Mouse (Mus musculus) embryo, embryonic 11 days (tissue): Measurements from ENCODE around the gene Zfp90.
A peak's percentile ranks its signal among the peaks of the same experiment; 100 is the strongest.
"Not testable (repeated sequence)": the region's sequence is repeated elsewhere in the genome, so short reads cannot be mapped to it uniquely, and the experiment has no call there.

ENCODE experiments used
- DNase-seq: peaks from one replicate; pipeline ENCODE4 v3.0.0-alpha.2; 2015

Zfp90 gene

DNA sequence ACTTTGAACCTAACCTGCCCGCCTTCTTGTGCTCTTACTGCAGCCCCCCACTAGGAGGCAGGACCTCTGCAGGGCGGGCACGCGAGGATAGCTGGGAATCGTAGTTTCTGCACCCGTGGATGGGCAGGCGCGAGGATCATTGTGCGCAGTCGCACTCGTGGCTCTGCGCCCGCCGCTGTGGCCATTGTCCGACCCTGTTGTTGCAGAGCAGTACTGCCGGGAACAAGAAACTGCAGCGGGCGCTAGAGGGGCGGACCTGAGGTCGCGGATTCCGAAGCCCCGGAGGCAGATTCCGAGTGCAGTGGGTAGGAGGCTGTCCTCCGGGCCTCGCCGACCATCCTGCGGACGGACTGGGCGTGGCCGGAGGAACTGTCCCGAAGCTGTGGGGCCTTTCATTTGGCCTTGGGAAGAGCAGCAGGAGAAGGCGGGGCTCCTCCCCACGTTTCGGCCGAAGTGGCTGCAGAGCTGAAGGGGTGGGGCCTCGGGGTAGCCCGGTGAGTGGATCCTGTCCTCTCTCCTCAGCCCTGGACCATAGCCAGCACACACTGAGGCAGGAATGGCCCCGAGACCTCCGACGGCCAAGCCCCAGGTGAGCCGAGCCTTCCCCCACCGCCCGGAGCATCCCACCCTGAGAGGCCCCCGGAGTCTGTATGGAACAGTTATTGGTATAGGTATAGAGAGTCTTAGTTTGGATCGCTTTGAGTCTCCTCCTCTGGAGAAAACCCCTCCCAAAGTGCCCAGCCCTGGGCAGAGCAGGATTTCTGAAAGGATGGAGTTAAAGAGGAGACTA lies at the start of gene Zfp90:
Gene Zfp90 (plus strand): TSS at position 146 of the 790 bp plus-strand sequence.
- DNase-seq: peak; percentile 96

DNA sequence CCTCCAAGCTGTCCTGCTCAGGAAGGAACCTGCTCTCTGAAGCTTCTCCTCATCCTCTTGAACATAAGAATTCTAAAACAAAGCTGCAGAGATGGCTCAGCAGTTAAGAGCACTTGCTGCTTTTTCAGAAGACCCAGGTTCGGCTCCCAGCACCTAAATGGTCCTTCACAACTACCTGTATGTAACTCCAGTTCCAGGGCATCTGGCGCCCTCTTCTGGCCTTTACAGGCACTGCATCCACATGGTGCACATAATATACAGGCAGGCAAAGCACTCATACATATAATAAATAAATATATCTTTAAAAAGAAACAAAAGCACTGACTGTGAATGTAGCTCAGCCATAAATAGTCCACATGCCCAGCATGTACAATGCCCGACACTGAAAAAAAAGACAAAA lies 46.6 kb upstream of the Zfp90 start:
- no peak for DNase-seq

DNA sequence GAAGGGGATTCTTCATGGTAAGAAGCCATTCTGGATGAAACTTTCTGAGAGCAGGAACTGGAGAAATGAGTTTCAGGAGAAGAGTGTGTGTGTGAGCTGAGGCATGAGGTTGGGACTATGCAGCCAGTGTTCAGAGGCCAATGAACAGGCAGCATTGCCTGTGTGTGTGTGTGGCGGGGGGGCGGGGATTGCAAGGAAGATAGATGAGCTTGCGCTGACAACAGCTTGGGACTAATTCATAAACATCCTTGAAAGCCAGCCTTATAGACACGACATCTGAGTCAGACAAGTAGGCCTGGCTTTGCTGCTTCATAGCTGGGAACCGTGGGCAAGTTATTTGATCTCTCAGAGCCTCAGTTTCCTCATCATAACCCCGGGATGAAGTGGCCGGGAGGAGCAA lies 46.1 kb upstream of the Zfp90 start:
- no peak for DNase-seq

DNA sequence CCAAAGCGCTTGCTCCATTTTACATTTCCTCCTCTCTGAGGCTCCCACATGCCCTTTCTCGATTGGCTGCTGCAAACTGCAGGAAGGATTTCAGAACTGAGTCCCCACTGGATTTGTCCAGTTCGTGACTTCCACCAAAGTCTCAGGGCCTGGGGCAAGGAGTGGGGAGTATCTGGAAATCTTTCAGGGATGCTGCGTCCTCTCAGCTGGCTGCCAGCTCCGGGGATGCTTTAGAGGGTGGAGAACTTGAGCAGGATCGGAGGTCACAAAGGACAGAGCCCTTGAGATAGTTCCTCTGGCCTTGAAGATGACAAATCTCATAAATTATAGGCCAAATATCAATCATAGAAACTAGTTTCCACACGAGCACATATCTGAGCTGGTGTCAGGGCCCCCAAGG lies 39.2 kb upstream of the Zfp90 start:
- no peak for DNase-seq

DNA sequence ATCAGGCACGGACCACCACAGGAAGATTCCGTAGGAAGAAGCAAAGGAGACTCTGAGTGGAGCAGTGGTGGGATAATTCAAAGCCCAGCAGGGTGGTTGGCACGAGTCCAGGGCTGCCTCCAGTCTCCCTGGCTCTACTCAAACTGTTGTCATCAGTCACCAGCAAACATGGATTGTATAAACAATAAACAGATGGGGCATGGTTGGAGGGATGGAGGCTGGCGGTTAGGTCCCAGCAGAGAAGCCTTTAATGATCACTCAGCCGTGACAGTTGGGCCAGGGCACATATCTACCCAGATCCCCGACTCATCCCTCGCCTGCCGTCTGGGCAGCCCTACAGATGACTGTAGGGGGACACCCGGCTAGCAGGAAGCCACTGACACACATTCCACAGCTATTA lies 38.3 kb upstream of the Zfp90 start:
- no peak for DNase-seq

DNA sequence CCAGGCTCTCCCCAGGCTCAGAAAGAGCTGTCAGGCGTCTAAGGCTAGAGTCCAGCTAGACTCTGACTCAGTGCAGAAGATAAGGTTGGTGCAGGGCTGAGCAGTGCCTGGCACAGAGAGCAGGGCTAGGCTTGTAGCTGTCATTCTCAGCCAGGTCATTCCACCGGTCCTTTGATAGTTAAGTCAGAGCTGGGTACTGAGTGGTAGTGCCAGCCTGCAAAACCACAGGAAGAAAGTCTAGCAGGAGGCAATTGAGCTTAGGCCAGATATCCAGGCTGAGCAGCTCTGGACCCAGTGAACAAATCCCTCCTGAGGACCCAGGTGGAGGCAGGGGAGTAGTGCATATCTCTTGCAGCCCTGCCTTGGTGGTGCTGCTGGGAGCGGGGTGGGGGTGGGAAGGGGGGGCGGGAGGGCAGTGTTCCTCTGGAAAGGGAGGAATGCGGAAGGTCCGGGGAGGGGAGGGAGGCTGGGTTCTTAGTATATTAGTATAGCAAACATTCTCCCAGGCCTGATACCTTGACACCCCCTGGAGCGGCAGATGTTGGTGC lies 36.6 kb upstream of the Zfp90 start:
- DNase-seq: no peak

DNA sequence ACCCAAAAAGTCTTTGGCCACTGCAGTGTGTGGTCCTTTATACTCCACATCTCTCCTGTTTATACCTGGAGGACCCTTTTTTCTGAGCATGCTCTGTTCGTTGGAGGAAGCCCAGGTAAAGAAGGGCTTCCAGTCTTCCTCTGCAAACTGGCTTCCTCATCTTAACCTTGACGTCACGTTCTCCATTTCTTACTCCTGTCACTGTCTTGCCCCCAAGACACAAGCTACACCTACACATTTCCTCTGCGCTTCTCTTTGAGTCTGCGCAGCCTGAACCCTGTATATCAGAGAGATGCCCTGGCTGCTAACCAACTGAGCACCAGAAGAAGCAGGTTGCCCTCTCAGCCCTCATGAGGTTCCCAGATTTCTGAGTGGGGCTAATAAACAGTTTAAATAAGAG lies 35.8 kb upstream of the Zfp90 start:
- DNase-seq: no peak

DNA sequence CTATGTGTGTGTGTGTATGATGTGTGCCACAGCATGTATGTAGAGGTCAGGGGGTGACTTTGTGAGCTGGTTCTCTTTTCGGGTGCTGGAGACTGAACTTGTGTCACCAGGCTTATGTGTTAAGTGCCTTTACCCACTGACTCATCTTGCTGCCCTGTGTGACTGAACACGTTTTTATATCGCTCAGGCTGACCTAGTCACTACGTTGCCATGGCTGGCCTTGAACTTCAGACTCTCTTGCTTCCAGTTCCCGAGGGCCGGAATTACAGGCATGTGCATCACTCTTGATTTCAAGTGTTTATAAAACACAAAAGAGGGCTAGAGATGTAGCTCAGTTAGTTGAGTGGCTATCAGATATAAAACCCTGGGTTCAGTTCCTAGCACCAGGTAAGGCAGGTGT lies 34.1 kb upstream of the Zfp90 start:
- no peak for DNase-seq

DNA sequence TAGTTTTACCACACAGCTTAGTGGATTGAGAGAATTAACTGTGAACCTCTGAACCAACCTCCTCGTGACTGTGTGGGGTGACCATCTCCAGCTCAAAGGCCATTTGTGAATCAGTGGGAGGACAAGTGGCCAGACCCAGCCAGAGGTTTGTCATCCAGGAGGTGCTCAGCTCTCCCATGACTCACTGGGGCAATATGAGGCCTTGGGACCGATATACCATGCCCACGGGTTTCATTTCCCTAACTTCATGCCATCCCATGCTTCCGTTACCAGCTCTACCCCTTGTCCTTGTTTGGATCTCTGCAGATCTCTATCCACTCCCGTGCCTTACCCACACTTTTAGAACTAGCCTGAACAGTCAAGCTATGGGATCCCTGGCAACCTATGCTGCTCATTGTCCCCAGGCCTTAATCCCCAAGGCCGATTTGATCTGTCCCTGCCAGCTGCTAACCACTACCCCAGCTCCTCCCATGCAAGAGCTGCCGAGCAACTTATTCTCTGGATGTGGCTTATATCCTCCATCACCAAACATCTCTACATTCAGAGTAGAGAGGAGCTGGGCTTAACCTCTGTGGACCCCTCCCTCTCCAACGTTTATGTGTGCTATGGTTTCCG lies 27.2 kb upstream of the Zfp90 start:
- no peak for DNase-seq

DNA sequence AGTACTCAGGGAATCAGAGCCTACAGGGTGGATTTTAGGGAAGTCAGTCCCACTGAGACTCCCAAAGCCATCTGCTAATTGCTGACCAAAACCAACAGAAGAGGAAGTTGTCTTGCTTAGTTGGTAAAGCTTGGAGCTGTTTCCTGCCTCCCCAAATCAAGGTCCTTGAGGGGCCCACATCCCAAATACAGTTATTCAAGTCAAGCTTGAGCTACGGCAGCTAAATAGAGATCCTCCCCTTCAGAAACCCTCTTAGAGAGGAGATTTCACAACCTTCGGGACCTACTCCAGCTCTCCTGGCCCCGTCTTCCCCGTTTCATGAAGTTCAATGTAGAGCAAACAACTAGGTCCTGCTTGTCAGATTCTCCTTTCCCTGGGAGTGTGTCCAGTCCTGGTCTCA lies 20.6 kb upstream of the Zfp90 start:
- DNase-seq: no peak

DNA sequence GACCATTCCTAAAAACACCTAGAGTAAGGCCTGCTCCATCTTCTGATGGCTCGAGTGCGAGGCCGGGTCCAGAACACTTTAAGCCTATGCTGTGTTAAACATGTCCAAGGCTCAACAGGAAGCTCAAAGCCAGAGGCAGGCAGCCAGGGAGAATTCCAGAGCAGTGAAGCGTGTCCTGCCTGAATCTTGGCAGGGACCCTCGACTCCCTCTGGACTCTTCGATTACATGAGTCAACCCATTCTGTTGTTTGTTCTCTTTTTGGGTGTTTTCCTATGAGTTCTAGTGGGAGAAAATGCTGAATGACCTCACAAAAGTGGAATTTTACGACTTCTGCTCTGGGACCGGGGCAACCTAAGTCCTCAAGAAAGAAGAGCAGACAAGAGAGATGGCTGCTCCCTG lies 15.4 kb upstream of the Zfp90 start:
- no peak for DNase-seq

DNA sequence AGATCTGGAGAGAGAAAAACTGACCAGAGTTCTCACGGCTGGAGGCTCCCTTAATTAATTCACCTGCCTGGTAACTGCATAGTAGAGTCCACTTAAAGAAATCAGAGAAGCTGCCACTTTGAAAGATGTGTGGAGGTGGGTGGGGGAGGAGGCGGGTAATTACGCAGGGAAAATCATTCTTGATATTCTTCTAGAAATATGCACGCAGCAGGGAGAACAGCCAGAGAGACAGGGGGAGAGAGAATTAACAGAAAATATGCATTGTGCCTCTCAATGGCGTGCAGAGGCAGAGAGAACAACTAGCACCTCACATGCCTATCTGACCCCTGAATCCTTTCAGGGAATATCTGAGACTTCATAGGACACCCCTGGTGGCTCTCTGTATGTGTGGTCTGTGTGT lies 14.9 kb upstream of the Zfp90 start:
- no peak for DNase-seq

DNA sequence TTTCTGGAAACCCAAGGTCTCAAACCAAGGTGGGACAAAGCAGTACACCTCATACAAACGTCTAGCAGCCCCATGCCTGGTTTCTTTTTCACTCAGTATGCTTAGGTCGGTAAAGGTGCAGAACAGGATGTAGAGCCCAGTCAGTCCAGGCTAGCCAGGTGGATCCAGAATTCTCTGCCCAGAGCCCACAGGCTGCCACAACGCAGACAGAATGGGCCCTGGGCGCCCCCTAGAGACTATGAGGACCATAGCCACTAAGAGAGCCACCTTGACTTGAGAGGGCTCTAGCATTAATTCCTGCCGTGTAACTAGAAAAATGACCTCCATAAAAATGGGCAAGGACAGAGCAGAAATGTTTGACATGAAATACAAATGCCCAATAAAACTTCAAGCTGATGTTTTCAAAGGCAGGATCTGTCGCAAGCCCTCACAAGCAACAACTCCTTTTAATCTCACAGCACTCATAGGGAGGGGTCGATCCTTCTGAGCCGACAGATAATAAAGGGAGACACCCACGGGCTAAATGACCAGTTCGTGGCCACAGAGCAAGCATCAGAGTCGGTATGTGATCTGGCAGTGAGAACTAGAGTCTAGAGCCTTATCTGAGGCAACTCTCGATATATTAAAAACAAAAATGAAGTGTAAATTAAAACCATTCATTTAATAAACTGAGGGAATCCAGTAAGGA lies 11.7 kb upstream of the Zfp90 start:
- peak; percentile 74 for DNase-seq

DNA sequence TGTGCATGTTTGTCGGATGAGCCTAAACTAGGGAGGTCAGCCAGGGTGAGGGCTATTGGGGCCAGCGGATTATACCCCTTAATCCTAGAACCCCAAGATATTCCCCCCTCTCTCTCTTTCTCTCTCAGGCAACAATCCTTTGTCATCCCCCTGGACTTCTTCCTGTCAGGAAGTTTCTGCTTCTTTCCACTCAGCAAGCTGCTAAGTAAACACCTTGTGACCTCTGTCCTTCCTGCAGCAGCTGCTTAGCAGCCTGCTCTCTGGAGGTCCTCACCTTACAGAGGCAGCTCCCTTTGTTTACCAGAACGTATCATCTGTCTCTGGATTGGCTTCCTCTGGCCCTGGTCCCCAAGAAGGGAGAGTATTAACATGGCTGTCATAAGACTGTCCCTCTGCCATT lies 10.3 kb upstream of the Zfp90 start:
- peak; percentile 59 for DNase-seq

DNA sequence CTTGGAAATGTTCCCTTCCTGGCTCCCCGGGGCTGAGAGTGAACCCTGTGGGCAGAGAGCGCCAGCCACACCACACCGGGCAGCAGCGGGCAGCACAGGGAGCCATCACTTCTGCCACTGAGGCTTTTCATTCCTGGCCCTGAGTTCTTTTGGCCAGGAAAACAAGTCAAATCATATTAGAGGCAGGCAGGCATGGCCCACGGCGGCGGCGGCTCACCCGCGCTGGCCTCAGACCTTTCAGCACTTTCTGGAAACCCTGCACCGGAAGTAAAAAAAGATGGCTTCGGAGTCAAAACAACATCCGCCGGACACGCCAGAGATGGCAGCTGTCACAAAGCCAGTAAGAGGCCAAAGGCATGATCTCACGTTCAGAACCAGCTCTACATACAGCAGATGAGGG lies 9.3 kb upstream of the Zfp90 start:
- DNase-seq: peak; percentile 40

DNA sequence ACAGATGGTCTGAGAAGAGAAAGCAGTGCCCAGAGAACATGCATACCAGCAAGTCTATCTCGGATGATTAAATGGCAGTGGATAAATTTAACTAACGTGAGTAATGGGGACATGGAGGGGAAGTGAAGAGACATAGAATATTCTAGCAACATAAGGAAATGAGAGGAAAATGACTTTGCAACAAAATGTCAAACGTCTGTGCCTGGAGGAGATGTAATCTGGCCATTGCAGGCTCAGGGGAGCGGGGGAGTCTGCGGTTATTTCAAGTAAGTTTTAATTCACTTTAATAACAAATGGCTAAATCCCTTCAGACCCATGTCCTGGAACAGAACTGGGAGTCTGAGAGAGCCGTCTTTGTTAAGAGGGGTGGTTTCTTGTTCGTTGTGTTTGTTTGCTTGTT lies 5.1 kb upstream of the Zfp90 start:
- DNase-seq: no peak

DNA sequence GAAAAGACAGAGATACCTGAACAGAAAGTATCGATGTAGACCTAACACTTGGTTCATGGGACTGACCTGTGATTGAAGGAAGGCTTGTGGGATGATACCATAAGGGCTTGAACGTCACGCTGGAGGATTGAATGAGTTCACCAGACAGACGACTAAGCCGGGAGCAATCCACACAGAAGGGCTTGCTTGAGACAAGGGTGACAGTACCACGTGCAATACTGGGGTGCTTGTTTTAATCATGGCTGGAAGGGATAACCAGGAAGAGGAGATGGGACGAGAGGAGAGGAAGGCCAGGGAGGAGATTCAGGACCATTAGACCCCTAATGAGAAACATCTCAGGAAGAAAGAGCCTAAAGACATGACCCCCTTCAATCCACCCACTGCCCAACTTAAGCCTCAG lies 4.6 kb upstream of the Zfp90 start:
- no peak for DNase-seq

DNA sequence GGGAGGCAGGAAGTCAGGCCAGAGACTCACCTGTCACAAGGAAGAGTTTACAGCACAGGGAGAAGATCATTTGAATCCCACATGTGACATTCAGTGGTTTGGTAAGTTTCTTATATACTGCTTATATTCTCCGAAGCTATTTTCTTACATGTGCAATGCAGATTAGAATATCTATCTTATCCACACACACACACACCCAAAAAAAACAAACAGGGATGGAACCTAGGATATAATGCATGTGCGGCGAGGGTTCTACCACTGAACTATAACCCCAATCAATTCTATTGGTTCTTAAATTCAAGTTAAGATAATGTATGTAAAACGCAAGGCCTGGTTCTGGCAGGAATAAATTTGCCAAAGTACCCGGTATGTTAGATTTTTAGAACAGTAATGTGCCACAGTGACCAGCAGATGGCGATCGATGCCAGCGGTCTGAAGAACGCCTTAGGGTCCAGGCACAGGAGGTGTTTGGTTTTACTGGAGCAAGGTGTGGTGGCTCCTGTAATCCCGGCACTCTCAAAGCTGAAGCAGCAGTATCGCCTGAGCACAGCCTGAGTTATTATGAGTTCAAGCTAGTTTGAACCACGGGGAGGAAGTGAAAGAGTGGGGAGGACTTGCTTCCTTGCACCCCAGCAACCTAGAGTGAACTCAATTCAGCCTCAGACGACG lies 3.2 kb upstream of the Zfp90 start:
- peak; percentile 79 for DNase-seq

DNA sequence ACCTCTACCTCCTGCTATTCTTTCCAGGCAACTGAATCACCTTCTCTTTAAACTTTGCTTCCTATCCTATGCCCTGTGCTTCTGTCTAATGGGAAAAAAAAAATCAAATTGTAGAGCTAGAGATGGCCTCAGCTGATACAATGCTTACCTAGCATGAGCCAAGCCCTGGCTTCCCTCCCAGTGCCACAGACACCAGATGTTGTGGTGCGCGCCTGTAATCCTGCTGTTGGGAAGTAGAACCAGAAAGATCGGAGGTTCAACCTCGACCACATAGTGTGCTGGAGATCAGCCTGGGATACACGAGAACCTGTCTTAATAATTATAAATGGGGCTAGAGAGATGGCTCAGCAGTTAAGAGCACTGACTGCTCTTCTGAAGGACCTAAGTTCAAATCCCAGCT lies 2.6 kb downstream of the Zfp90 start:
- DNase-seq: no peak

DNA sequence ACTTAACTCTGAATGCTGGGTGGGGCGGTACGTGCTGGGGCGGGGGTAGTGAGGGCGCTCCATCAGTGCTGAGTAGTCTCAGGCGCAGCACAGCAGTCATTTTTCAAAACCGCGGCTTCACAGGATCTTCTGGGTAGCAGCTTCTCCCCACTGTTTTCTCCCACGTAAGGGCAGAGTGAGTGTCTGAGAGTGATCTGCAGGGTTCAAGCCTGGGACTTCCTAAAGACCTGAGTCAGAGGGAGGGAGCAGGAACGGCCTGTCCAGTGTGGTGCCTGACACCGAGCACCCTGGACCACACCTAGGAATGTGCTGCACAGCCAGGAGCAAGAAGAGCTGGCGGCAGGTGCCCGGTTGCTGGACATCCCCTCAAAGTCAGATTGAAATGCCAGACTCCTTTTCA lies 16.0 kb downstream of the Zfp90 start:
- DNase-seq: no peak

DNA sequence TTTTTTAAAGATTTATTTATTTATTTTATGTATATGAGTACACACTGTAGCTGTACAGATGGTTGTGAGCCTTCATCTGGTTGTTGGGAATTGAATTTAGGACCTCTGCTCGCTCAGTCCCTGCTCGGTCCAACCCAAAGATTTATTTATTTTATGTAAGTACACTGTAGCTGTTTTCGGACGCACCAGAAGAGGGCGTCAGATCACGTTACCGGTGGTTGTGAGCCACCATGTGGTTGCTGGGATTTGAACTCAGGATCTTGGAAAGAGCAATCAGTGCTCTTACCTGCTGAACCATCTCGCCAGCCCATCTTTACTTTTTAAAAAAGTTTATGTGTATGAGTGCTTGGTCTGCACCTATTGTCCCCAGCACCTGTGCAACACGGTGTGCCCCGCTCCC lies 16.8 kb downstream of the Zfp90 start:
- DNase-seq: not testable (repeated sequence)

DNA sequence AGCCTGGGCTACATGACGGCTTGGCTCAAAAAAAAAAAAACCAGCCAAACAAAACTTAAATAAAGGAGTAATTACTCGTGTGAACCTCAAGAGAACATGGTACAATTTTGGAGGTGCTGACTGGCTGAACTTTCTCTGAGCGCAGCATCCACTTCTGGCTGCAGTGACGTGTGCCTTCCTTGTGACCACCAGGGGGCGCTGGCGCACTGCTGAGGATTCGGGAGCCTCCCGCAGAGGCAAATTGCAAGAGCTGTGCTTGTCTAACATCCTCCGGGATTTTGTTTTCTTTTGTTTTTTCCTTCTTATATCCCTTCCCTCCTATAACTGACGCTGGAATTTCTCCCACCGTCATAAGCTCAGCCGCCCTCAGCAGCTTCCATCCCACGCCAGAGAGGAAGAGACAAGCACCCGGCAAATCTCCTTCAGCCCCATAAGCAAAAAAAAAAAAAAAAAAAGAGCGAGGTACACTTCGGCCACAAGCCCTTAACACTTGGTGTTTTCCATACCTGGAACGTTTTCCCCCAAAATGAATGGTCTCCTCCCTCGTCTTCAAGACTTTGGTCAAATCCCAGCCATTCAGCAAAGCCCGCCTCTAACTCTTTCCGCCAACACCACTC lies 17.9 kb downstream of the Zfp90 start:
- peak; percentile 90 for DNase-seq

DNA sequence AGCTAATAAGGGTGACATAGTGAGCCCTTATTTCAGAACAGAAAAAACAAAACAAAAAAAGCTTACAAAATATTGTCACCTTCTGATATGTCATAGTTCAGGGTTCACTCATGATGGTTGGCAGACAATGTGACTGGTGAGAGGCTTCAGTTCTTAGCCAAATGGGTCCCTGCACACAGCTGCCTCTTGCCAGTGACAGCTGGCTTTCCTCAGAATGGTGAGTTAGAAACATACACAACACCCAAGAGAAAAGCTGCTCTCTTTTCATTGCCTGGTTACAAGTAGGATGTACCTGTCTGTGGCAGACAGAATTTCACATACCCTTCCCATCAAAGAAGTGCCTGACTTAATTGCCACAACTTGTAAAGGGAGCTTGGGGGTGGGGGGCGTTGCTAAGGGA lies 18.5 kb downstream of the Zfp90 start:
- no peak for DNase-seq
